Mouse (Mus musculus): Measurements from ENCODE around the gene Olfr1289.

Gene Olfr1289

GRCm38 (mm10) chr2:111480519-111480918, at the start of gene Olfr1289:
Olfr1289 (plus strand) TSS chr2:111480819.
- DNase-seq (ENCODE audit: low read depth, low spot score), result no peak

- DNase-seq (ENCODE audit: low read depth, low spot score), result no peak
These were observed 31.8 kb upstream of the Olfr1289 start, which contains the start of gene Olfr1287 for GRCm38 (mm10) chr2:111448842-111449241. Olfr1287 (plus strand) TSS chr2:111449142.

GRCm38 (mm10) chr2:111473801-111474200, 6.8 kb upstream of the Olfr1289 start, which contains the start of gene Olfr1288:
Olfr1288 (plus strand) TSS chr2:111474101.
- DNase-seq (ENCODE audit: low read depth, low spot score), result no peak

GRCm38 (mm10) chr2:111493729-111494128, 13.1 kb downstream of the Olfr1289 start, which contains the start of gene Olfr1290:
Olfr1290 (minus strand) TSS chr2:111493829.
- no peak for DNase-seq (ENCODE audit: low read depth, low spot score)

GRCm38 (mm10) chr2:111496880-111497279, 16.3 kb downstream of the Olfr1289 start, which contains the start of gene Olfr1291-ps1:
Olfr1291-ps1 (plus strand) TSS chr2:111497180.
- DNase-seq (ENCODE audit: low read depth, low spot score), result no peak

GRCm38 (mm10) chr2:111517451-111517850, 36.8 kb downstream of the Olfr1289 start:
- no peak for DNase-seq (ENCODE audit: low read depth, low spot score)

GRCm38 (mm10) chr2:111524903-111525302, 44.3 kb downstream of the Olfr1289 start, which contains the start of gene Olfr1293-ps:
Olfr1293-ps (plus strand) TSS chr2:111525203.
- no peak for DNase-seq (ENCODE audit: low read depth, low spot score)

All from 3T3-L1 (cell line).